Mouse (Mus musculus) heart, embryonic 14.5 days (tissue): ENCODE measurements around the gene Gramd1c. TPM values are rescaled to one million over a fixed set of nuclear protein-coding genes. Genes with fewer than 3 reads are reported as not detected.

Experiments
- ATAC-seq: fragments of 200-750 bp; cut with Nextera tagmentation; 2 replicates; pipeline ENCODE4 v1.8.0; 2017; ENCODE audit warnings: low read depth, moderate TSS enrichment; ENCODE audit not compliant: insufficient number of reproducible peaks, insufficient read depth, low FRiP score
- H3K27ac ChIP-seq, 2 experiments: fragments of 200-500 bp in 1 of 2; fragments of 300-500 bp in 1 of 2; sonication (generic) in 1 of 2; replicated peaks in 1 of 2; 2 replicates each; pipeline ENCODE4 v1.5.1; 2012 to 2014; ENCODE audit warnings: low read depth in 2 of 2, low read length in 2 of 2, control low read depth in 1 of 2, mild to moderate bottlenecking in 1 of 2, mixed read lengths in 1 of 2; ENCODE audit not compliant: control insufficient read depth in 1 of 2, insufficient read depth in 1 of 2
- H3K27me3 ChIP-seq: fragments of 300-500 bp; sonication (generic); 2 replicates; pipeline ENCODE4 v1.6.1; 2014; ENCODE audit warnings: mild to moderate bottlenecking, low read length, control low read depth; ENCODE audit not compliant: control insufficient read depth, insufficient read depth
- H3K36me3 ChIP-seq: fragments of 300-500 bp; sonication (generic); 2 replicates; pipeline ENCODE4 v1.6.1; 2014; ENCODE audit warnings: mild to moderate bottlenecking, control low read depth, low read length, mixed read lengths; ENCODE audit not compliant: control insufficient read depth, insufficient read depth
- H3K4me1 ChIP-seq, 2 experiments: fragments of 200-500 bp in 1 of 2; fragments of 300-500 bp in 1 of 2; sonication (generic) in 1 of 2; 2 replicates each; pipeline ENCODE4 v1.6.1; 2012 to 2014; ENCODE audit warnings: low read length in 2 of 2, control low read depth in 1 of 2, mixed read lengths in 1 of 2; ENCODE audit not compliant: control insufficient read depth in 2 of 2, insufficient read depth in 2 of 2
- H3K4me2 ChIP-seq: fragments of 300-500 bp; sonication (generic); 2 replicates; pipeline ENCODE4 v1.6.1; 2014; ENCODE audit warnings: mild to moderate bottlenecking, low read length
- H3K4me3 ChIP-seq, 2 experiments: fragments of 200-500 bp in 1 of 2; fragments of 300-500 bp in 1 of 2; sonication (generic) in 1 of 2; 2 replicates each; pipeline ENCODE4 v1.5.1; 2012 to 2014; ENCODE audit warnings: low read length in 2 of 2, mild to moderate bottlenecking in 2 of 2, control low read depth in 1 of 2, low read depth in 1 of 2, moderate library complexity in 1 of 2; ENCODE audit not compliant: control insufficient read depth in 1 of 2, insufficient read depth in 1 of 2
- H3K9ac ChIP-seq: fragments of 300-500 bp; sonication (generic); 2 replicates; pipeline ENCODE4 v1.6.1; 2014; ENCODE audit warnings: mild to moderate bottlenecking, low read length
- H3K9me3 ChIP-seq: fragments of 300-500 bp; sonication (generic); 2 replicates; pipeline ENCODE4 v1.6.1; 2016; ENCODE audit warnings: low read length, control low read depth; ENCODE audit not compliant: control insufficient read depth
- WGBS: fragments of 180-500 bp; shearing (Covaris S2); extraction: QIAGEN DNeasy Blood & Tissue Kit; methylation state at CpG from one replicate; pipeline ENCODE4 v1.1.7; 2014; 5-methylcytosine and 5-hydroxymethylcytosine counted together
- polyA plus RNA-seq: library from polyadenylated mRNA; unstranded; fragments of >200 nt; fragmentation: Nextera tagmentation; extraction: Ambion mirVana; gene quantifications from 2 replicates; pipeline ENCODE4 v1.2.1, GENCODE M21; 2014

Gene Gramd1c
- polyA plus RNA-seq, 1 experiment from 2014 or later: 6.8 TPM

GRCm38 (mm10) chr16:43972391-43972790 lies 90.8 kb downstream of the Gramd1c start:
- 84% methylated on average over 2 of the region's 2 CpGs for WGBS
- Histone ChIP-seq H3K4me1 (no peaks in the 10 kb centered on the region), H3K4me2 (no peak overlapping the region), H3K27ac (no peak overlapping the region), H3K9me3 (no peaks in the 10 kb centered on the region), H3K27me3 (no peaks in the 10 kb centered on the region), H3K9ac (no peak overlapping the region), H3K36me3 (peaks cover 5% of the 10 kb centered on the region; the same call in 1 of the 2 replicates), H3K4me3 (no peak overlapping the region)
- ATAC-seq: no peak

DNA sequence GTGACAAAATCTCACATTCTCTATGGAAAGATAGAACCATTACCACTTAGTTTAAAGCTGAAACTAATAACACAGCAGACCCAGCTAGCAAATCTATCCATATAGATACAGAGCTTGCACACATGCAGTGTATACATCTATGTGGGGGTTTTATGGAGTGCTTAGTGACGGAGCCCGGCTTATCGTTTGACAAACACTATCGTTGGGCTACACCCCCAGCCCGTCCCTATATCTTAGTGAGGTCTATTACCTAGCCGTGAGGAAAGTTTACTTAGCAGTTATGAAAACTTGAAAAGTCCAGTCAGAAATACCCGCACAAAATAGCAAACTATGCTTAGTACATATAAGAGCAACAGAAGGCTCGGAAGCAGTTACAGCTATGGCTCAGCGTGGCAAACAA lies 91.4 kb downstream of the Gramd1c start:
- Histone ChIP-seq H3K4me3 (no peak overlapping the region), H3K9me3 (no peaks in the 10 kb centered on the region), H3K36me3 (peaks cover 5% of the 10 kb centered on the region; the same call in 1 of the 2 replicates), H3K9ac (no peak overlapping the region), H3K4me2 (no peak overlapping the region), H3K4me1 (no peaks in the 10 kb centered on the region), H3K27ac (no peak overlapping the region), H3K27me3 (no peaks in the 10 kb centered on the region)
- 91% methylated on average over 9 of the region's 9 CpGs for WGBS
- no peak for ATAC-seq

GRCm38 (mm10) chr16:43971189-43971588 lies 92.0 kb downstream of the Gramd1c start:
- Histone ChIP-seq H3K9ac (no peak overlapping the region), H3K27me3 (no peaks in the 10 kb centered on the region), H3K4me1 (no peaks in the 10 kb centered on the region), H3K36me3 (peaks cover 5% of the 10 kb centered on the region; the same call in 1 of the 2 replicates), H3K9me3 (no peaks in the 10 kb centered on the region), H3K27ac (no peak overlapping the region), H3K4me3 (no peak overlapping the region), H3K4me2 (no peak overlapping the region)
- 93% methylated on average over 11 of the region's 11 CpGs for WGBS
- no peak for ATAC-seq

- no peaks in the 10 kb centered on the region for H3K4me1 ChIP-seq
- no peaks in the 10 kb centered on the region for H3K27me3 ChIP-seq
- ATAC-seq: no peak
- H3K9ac ChIP-seq: no peak overlapping the region
- 75% methylated on average over 3 of the region's 3 CpGs for WGBS
- H3K4me2 ChIP-seq: no peak overlapping the region
- H3K27ac ChIP-seq: no peak overlapping the region
- H3K4me3 ChIP-seq: no peak overlapping the region
- peaks cover 5% of the 10 kb centered on the region; the same call in 1 of the 2 replicates for H3K36me3 ChIP-seq
- H3K9me3 ChIP-seq: no peaks in the 10 kb centered on the region
These were observed 92.7 kb downstream of the Gramd1c start for GRCm38 (mm10) chr16:43970426-43970825.

DNA sequence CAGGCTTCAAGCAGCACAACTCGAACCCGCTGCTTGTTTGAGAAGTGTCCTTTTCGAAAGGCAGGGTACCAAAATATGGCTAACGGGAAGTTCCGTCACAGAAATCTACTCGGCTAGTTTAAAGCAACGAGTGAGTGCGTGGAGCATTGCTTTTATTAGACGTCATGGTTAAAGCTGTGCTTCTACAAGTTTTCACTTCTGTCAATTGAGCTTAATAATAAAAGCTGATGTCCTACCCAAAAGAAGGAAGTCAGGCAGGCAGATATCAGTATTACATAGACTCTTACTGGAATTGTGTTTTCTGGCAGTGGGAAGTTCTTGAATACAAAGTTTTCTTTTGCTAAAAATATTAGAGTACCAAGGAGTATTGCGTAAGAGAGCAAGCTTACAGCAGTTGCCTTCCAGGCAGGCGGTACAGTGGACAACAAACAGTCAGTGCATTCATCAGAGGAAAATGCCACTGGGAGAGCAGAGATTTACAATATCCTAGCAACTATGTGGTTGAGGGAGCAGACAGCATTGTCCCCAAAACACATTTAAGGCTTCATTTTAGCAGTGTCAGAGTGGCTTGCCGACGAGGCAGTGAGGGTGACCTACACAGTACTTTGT lies 97.3 kb downstream of the Gramd1c start:
- H3K9ac ChIP-seq: no peak overlapping the region
- no peaks in the 10 kb centered on the region for H3K4me1 ChIP-seq
- peaks cover 7% of the 10 kb centered on the region; the same call in 1 of the 2 replicates for H3K36me3 ChIP-seq
- no peak overlapping the region for H3K4me2 ChIP-seq
- no peak for ATAC-seq
- H3K27me3 ChIP-seq: no peaks in the 10 kb centered on the region
- H3K4me3 ChIP-seq: no peak overlapping the region
- H3K27ac ChIP-seq: no peak overlapping the region
- H3K9me3 ChIP-seq: no peaks in the 10 kb centered on the region
- 85% methylated on average over 13 of the region's 13 CpGs for WGBS

GRCm38 (mm10) chr16:43963780-43964179 lies 99.4 kb downstream of the Gramd1c start:
- no peak overlapping the region for H3K4me2 ChIP-seq
- H3K27me3 ChIP-seq: no peaks in the 10 kb centered on the region

GRCm38 (mm10) chr16:43963291-43963690 lies 99.9 kb downstream of the Gramd1c start:
- no peaks in the 10 kb centered on the region for H3K4me1 ChIP-seq
- no peak overlapping the region for H3K4me3 ChIP-seq
- H3K27me3 ChIP-seq: no peaks in the 10 kb centered on the region
- WGBS: 87% methylated on average over 9 of the region's 9 CpGs
- H3K36me3 ChIP-seq: peaks cover 6% of the 10 kb centered on the region; the same call in 1 of the 2 replicates
- H3K9me3 ChIP-seq: no peaks in the 10 kb centered on the region
- H3K9ac ChIP-seq: no peak overlapping the region
- ATAC-seq: no peak
- no peak overlapping the region for H3K4me2 ChIP-seq
- H3K27ac ChIP-seq: no peak overlapping the region

More at GRCm38 (mm10) chr16:43963780-43964179, 99.4 kb downstream of the Gramd1c start:
- Histone ChIP-seq H3K9me3 (no peaks in the 10 kb centered on the region), H3K27ac (no peak overlapping the region), H3K9ac (no peak overlapping the region), H3K4me1 (no peaks in the 10 kb centered on the region), H3K36me3 (peaks cover 11% of the 10 kb centered on the region; the same call in 1 of the 2 replicates), H3K4me3 (no peak overlapping the region)
- ATAC-seq: no peak
- WGBS: 80% methylated on average over 3 of the region's 3 CpGs

DNA sequence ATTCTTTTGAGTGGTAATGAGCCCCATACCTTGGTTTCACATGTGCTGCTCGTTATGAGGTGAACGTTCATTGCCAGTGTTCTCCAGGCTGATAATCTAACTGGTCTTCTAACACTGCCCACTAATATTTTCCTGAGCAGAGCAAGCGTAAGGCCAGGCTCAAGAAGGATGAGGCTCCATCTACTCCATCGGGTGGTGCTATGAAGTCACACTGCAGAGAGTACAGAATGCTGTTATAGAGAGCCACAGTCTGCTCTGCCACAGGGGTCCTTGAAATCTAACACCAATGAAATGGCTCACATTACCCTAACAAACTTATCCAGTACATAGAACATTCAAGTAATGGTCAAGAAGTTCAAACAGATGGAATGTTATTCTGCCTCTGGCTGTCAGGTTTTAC lies 105.1 kb downstream of the Gramd1c start:
- Histone ChIP-seq H3K4me2 (no peak overlapping the region), H3K27me3 (no peaks in the 10 kb centered on the region), H3K36me3 (peaks cover 13% of the 10 kb centered on the region; the same call in 1 of the 2 replicates), H3K9me3 (no peaks in the 10 kb centered on the region), H3K9ac (no peak overlapping the region), H3K4me1 (no peaks in the 10 kb centered on the region), H3K27ac (no peak overlapping the region), H3K4me3 (no peak overlapping the region)
- no peak for ATAC-seq
- 87% methylated on average over 4 of the region's 4 CpGs for WGBS
